Mouse (Mus musculus) myocyte (in vitro differentiated cells): ENCODE measurements around the gene Pex11g.

Experiments
- E2F4 ChIP-seq: IDR thresholded peaks from one replicate; pipeline ENCODE4 v1.6.1; 2011; ENCODE audit warnings: mild to moderate bottlenecking, control low read depth, moderate library complexity; ENCODE audit not compliant: insufficient read depth
- MYOD1 ChIP-seq, 3 experiments: IDR thresholded peaks; one replicate each; pipeline ENCODE4 v1.6.1; 2011; ENCODE audit warnings: control low read depth in 2 of 3, low read depth in 2 of 3, mild to moderate bottlenecking in 2 of 3, moderate library complexity in 1 of 3; ENCODE audit not compliant: insufficient read length in 2 of 3, control insufficient read depth in 1 of 3
- TCF3 ChIP-seq: IDR thresholded peaks from one replicate; pipeline ENCODE4 v1.6.1; 2011; ENCODE audit warnings: low read depth, control low read depth; ENCODE audit not compliant: insufficient read length

GRCm38 (mm10) chr8:3498583-3498982 lies 31.1 kb upstream of the Pex11g start:
- TF ChIP-seq E2F4 (no peak), MYOD1 (IDR thresholded peaks at IDR 0.05; ENCODE audit: control insufficient read depth in 1 of 3, insufficient read length in 2 of 3, low read depth in 2 of 3) (no peak), TCF3 (no peak)
